9 mouse cellular contexts compared by ENCODE assay signal in the genomic region with DNA sequence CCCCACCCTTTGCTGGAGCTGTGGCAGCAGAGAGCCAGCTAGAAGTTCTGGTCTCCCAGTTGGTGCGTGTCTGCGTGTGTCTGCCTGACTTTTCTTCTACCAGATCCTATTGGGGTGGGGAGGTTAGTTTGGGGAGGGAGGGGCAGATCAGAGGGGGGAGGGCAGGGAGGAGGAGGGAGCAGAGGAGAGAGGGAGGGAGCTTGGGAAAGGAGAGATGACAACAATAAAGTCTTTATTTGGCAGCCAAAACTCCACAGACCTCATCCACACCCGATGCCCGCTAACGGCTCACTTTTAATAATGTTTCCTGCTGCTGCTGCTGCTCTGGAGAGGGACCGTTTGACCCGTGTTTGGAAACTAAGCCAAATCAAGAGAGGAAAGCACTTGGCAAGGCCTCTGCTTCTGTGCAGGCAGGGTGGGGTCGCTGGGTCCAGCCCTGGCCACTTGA. TPM values are rescaled to one million over a fixed set of nuclear protein-coding genes. Genes with fewer than 3 reads are reported as not detected.
DNase-seq lines count a peak whose midpoint lies in the region; ATAC-seq and TF ChIP-seq lines count a peak whose summit lies in the region.
"Had no signal": no experiment of that assay in that cellular context is flagged by ENCODE, and none has a peak within 500 bp of the region (broad histone marks: within the 10 kb centered on the region; RNA-seq: fewer than 3 reads in every experiment).

Prelp (minus strand) TSS at position 111 of the 448 bp plus-strand sequence.

- H3K9ac ChIP-seq in embryonic facial prominence, embryonic 15.5 days = no peak within 1 kb of the TSS
- no peak within 1 kb of the TSS for H3K9ac ChIP-seq in heart, postnatal 0 days (replicated peaks; ENCODE audit: low read depth, low read length)
- no peak within 1 kb of the TSS for H3K9ac ChIP-seq in midbrain, embryonic 15.5 days

- peak; percentile 17; the same call in 1 of the 2 replicates for ATAC-seq in embryonic facial prominence, embryonic 15.5 days (ENCODE audit: insufficient number of reproducible peaks, low FRiP score, low TSS enrichment, low read depth)
- peak; percentile 53 for ATAC-seq in heart, postnatal 0 days (ENCODE audit: insufficient read depth, low read depth)
- ATAC-seq in midbrain, embryonic 15.5 days (replicated peaks) = no peak

- H3K27me3 ChIP-seq in embryonic facial prominence, embryonic 15.5 days = no peaks in the 10 kb centered on the region
- no peaks in the 10 kb centered on the region for H3K27me3 ChIP-seq in heart, postnatal 0 days (ENCODE audit: control insufficient read depth, insufficient read depth, low read length)
- no peaks in the 10 kb centered on the region for H3K27me3 ChIP-seq in midbrain, embryonic 15.5 days (replicated peaks)

- 0 out of 2 replicates have a peak within 1 kb of the TSS, but pooled peaks have one; percentile 6 for H3K4me2 ChIP-seq in embryonic facial prominence, embryonic 15.5 days (replicated peaks)
- peak within 1 kb of the TSS; percentile 26 for H3K4me2 ChIP-seq in heart, postnatal 0 days (ENCODE audit: low read depth, low read length)
- H3K4me2 ChIP-seq in midbrain, embryonic 15.5 days = no peak within 1 kb of the TSS

- DNase-seq in layer of hippocampus, adult 2 months (ENCODE audit: low spot score in 2 of 2) = no peak
- DNase-seq in layer of hippocampus, postnatal 25 days (ENCODE audit: extremely low spot score in 1 of 2, low spot score in 1 of 2) = no peak
- peak; percentile 70 for DNase-seq in heart, postnatal 0 days (ENCODE audit: low spot score)
- DNase-seq in kidney, postnatal 4 days = peak; percentile 44 to 65
- no peak for DNase-seq in left cerebral cortex, adult 9 months (ENCODE audit: low spot score in 2 of 2)
- DNase-seq in cerebellum, adult 18-20 months = no peak

- 11% methylated on average over 8 of the region's 8 CpGs for WGBS in embryonic facial prominence, embryonic 15.5 days
- 3% methylated on average over 8 of the region's 8 CpGs for WGBS in heart, postnatal 0 days
- WGBS in midbrain, embryonic 15.5 days = 14% methylated on average over 8 of the region's 8 CpGs

- TF ChIP-seq EP300 in heart, postnatal 0 days (IDR thresholded peaks at IDR 0.05; ENCODE audit: low read depth) = no peak

- H3K36me3 ChIP-seq in embryonic facial prominence, embryonic 15.5 days = no peaks in the 10 kb centered on the region
- H3K36me3 ChIP-seq in heart, postnatal 0 days (replicated peaks; ENCODE audit: control insufficient read depth, insufficient read depth, low read length) = no peaks in the 10 kb centered on the region
- H3K36me3 ChIP-seq in midbrain, embryonic 15.5 days (replicated peaks) = no peaks in the 10 kb centered on the region

- H3K9me3 ChIP-seq in embryonic facial prominence, embryonic 15.5 days (replicated peaks) = no peaks in the 10 kb centered on the region
- no peaks in the 10 kb centered on the region for H3K9me3 ChIP-seq in heart, postnatal 0 days (replicated peaks; ENCODE audit: control insufficient read depth, low read length)
- H3K9me3 ChIP-seq in midbrain, embryonic 15.5 days = no peaks in the 10 kb centered on the region

- TF ChIP-seq CTCF in layer of hippocampus, adult 2 months (conservative IDR thresholded peaks at IDR 0.05) = no peak
- no peak for TF ChIP-seq CTCF in heart, postnatal 0 days (IDR thresholded peaks at IDR 0.05; ENCODE audit: low read depth)

- peaks cover 43% of the 10 kb centered on the region for H3K4me1 ChIP-seq in embryonic facial prominence, embryonic 15.5 days
- peaks cover 29% of the 10 kb centered on the region for H3K4me1 ChIP-seq in heart, postnatal 0 days (ENCODE audit: control insufficient read depth, insufficient read depth)
- peaks cover 25% of the 10 kb centered on the region for H3K4me1 ChIP-seq in midbrain, embryonic 15.5 days

- peak within 1 kb of the TSS; percentile 68 for H3K27ac ChIP-seq in layer of hippocampus, adult 2 months
- H3K27ac ChIP-seq in embryonic facial prominence, embryonic 15.5 days (replicated peaks) = peak within 1 kb of the TSS; percentile 66
- peak within 1 kb of the TSS; percentile 80 for H3K27ac ChIP-seq in heart, postnatal 0 days (ENCODE audit: low read depth)
- peak within 1 kb of the TSS; percentile 36 for H3K27ac ChIP-seq in midbrain, embryonic 15.5 days

- H3K4me3 ChIP-seq in layer of hippocampus, adult 2 months = peak within 1 kb of the TSS; percentile 43
- H3K4me3 ChIP-seq in embryonic facial prominence, embryonic 15.5 days (replicated peaks) = peak within 1 kb of the TSS; percentile 10; the same call in 1 of the 2 replicates
- H3K4me3 ChIP-seq in heart, postnatal 0 days (ENCODE audit: low read depth, low read length) = peak within 1 kb of the TSS; percentile 7; the same call in 1 of the 2 replicates
- no peak within 1 kb of the TSS for H3K4me3 ChIP-seq in midbrain, embryonic 15.5 days

RNA-seq across cellular contexts. Expression of gene Prelp, which starts in this region (rescaled TPM):
- total RNA-seq in layer of hippocampus, adult 2 months (2021) = 10 to 100 TPM; 13.8 to 18.0 TPM
- total RNA-seq in layer of hippocampus, postnatal 25 days (2021) = 10 to 100 TPM in 1 of 2 experiments, 1 to 10 TPM in 1; 9.2 to 11.2 TPM
- polyA plus RNA-seq in embryonic facial prominence, embryonic 15.5 days (2015; fragmentation: Nextera tagmentation; extraction: Ambion mirVana) = 6.7 and 8.2 TPM in 2 replicates
- total RNA-seq in heart, postnatal 0 days (2014; rRNA removed; ENCODE audit: low replicate concordance) = 5.4 and 6.1 TPM in 2 replicates
- polyA plus RNA-seq in heart, postnatal 0 days (2015; fragmentation: Nextera tagmentation; extraction: Ambion mirVana) = 6.2 and 6.5 TPM in 2 replicates
- polyA plus RNA-seq in midbrain, embryonic 15.5 days (2015; fragmentation: Nextera tagmentation; extraction: Ambion mirVana) = 8.4 and 9.5 TPM in 2 replicates
- total RNA-seq: CH12.LX had no signal

Comparison
In these comparisons a context has a peak if more than half of its experiments do, and no peak if none do; other contexts are left out.
1. DNase-seq: peak in heart, postnatal 0 days (single experiment) and kidney, postnatal 4 days (2 of 2); none in layer of hippocampus, adult 2 months (0 of 2), layer of hippocampus, postnatal 25 days (0 of 2), left cerebral cortex, adult 9 months (0 of 2) and cerebellum, adult 18-20 months (0 of 2).
2. Peak in every context shown above with its lines, with median percentiles within 50 percentile points of each other: H3K27ac ChIP-seq.